In genomic region chr12:71440863-71441262, GRCm38 (mm10) we compare ENCODE assay signal across 28 mouse cellular contexts.
A peak's percentile ranks its signal among the peaks of the same experiment; 100 is the strongest.
DNase-seq lines count a peak whose midpoint lies in the region; ATAC-seq and TF ChIP-seq lines count a peak whose summit lies in the region.
"Had no signal": no experiment of that assay in that cellular context is flagged by ENCODE, and none has a peak within 500 bp of the region (broad histone marks: within the 10 kb centered on the region; RNA-seq: fewer than 3 reads in every experiment).

No protein-coding gene starts in this region.

- no peak for ATAC-seq in heart, embryonic 11.5 days (replicated peaks; ENCODE audit: insufficient number of reproducible peaks, low FRiP score, low TSS enrichment)
- peak; percentile 76 for ATAC-seq in lung, postnatal 0 days
- ATAC-seq in hindbrain, embryonic 16.5 days, result no peak
- ATAC-seq: CD4-positive, CD25-positive, alpha-beta regulatory T cell, adult 4 months; forebrain, embryonic 15.5 days; intestine, postnatal 0 days had no signal

- H3K36me3 ChIP-seq in heart, embryonic 11.5 days (ENCODE audit: control insufficient read depth, insufficient read depth, low read length), result no peaks in the 10 kb centered on the region
- H3K36me3 ChIP-seq in lung, postnatal 0 days (ENCODE audit: insufficient read depth, low read length), result no peaks in the 10 kb centered on the region
- no peaks in the 10 kb centered on the region for H3K36me3 ChIP-seq in hindbrain, embryonic 16.5 days (ENCODE audit: control insufficient read depth, insufficient read depth, low read length)
- H3K36me3 ChIP-seq: embryonic facial prominence, embryonic 12.5 days; forebrain, embryonic 10.5 days; forebrain, embryonic 15.5 days; hindbrain, embryonic 13.5 days; midbrain, embryonic 12.5 days; neural tube, embryonic 12.5 days had no signal

- no peaks in the 10 kb centered on the region for H3K9me3 ChIP-seq in heart, embryonic 11.5 days (replicated peaks; ENCODE audit: control insufficient read depth, low read length)
- H3K9me3 ChIP-seq in lung, postnatal 0 days (ENCODE audit: low read length), result no peaks in the 10 kb centered on the region
- H3K9me3 ChIP-seq in hindbrain, embryonic 16.5 days (ENCODE audit: control insufficient read depth, low read length), result no peaks in the 10 kb centered on the region
- H3K9me3 ChIP-seq: embryonic facial prominence, embryonic 12.5 days; forebrain, embryonic 10.5 days; forebrain, embryonic 15.5 days; hindbrain, embryonic 13.5 days; megakaryocyte, embryonic 14.5 days; midbrain, embryonic 12.5 days; neural tube, embryonic 12.5 days had no signal

- no peak overlapping the region for H3K4me2 ChIP-seq in heart, embryonic 11.5 days
- H3K4me2 ChIP-seq in lung, postnatal 0 days (replicated peaks; ENCODE audit: low read depth, low read length), result no peak overlapping the region
- no peak overlapping the region for H3K4me2 ChIP-seq in hindbrain, embryonic 16.5 days (ENCODE audit: low read length)
- H3K4me2 ChIP-seq: embryonic facial prominence, embryonic 12.5 days; forebrain, embryonic 15.5 days; hindbrain, embryonic 13.5 days; lung, embryonic 14.5 days; midbrain, embryonic 12.5 days; neural tube, embryonic 12.5 days had no signal

- no peaks in the 10 kb centered on the region for H3K27me3 ChIP-seq in heart, embryonic 11.5 days (ENCODE audit: control insufficient read depth, insufficient read depth, low read length)
- no peaks in the 10 kb centered on the region for H3K27me3 ChIP-seq in lung, postnatal 0 days (replicated peaks; ENCODE audit: insufficient read depth, low read length)
- H3K27me3 ChIP-seq in hindbrain, embryonic 16.5 days (replicated peaks; ENCODE audit: control insufficient read depth, insufficient read depth, low read length), result no peaks in the 10 kb centered on the region
- H3K27me3 ChIP-seq: embryonic facial prominence, embryonic 12.5 days; forebrain, embryonic 15.5 days; midbrain, embryonic 12.5 days; neural tube, embryonic 12.5 days had no signal

- 0 out of 2 replicates have a peak overlapping the region, but pooled peaks have one; percentile 29 for H3K27ac ChIP-seq in heart, embryonic 11.5 days (ENCODE audit: low read depth, low read length)
- no peak overlapping the region for H3K27ac ChIP-seq in lung, postnatal 0 days (ENCODE audit: low read length)
- no peak overlapping the region for H3K27ac ChIP-seq in hindbrain, embryonic 16.5 days (ENCODE audit: low read depth, low read length)
- H3K27ac ChIP-seq: embryonic facial prominence, embryonic 12.5 days; forebrain, embryonic 10.5 days; forebrain, embryonic 15.5 days; hindbrain, embryonic 13.5 days; liver, embryonic 14.5 days; midbrain, embryonic 12.5 days; neural tube, embryonic 12.5 days had no signal

- TF ChIP-seq CTCF in lung, postnatal 0 days (IDR thresholded peaks at IDR 0.05), result no peak

- 51% methylated on average over 3 of the region's 3 CpGs for WGBS in heart, embryonic 11.5 days (ENCODE audit: insufficient replicate concordance)
- 55% methylated on average over 3 of the region's 3 CpGs for WGBS in lung, postnatal 0 days
- 91% methylated on average over 3 of the region's 3 CpGs for WGBS in hindbrain, embryonic 16.5 days

- peak; percentile 34; the same call in 1 of the 2 replicates for TF ChIP-seq EP300 in lung, postnatal 0 days (IDR thresholded peaks at IDR 0.05)

- intact Hi-C loops in heart, postnatal 25 days (cut with DNase I), result loop anchor here (10.0 kb wide), 1 partner anchor 264 kb away; no protein-coding TSS in a partner anchor

- DNase-seq in heart, postnatal 25 days (ENCODE audit: low spot score), result no peak
- DNase-seq in lung, postnatal 0 days (ENCODE audit: low spot score), result peak; percentile 42
- DNase-seq in lung, postnatal 36 days, result no peak
- DNase-seq in Muller cell, postnatal 12 days (ENCODE audit: inconsistent ontology term), result peak; percentile 11
- DNase-seq in testis, postnatal 14 days (ENCODE audit: low spot score), result no peak
- DNase-seq: adrenal gland, postnatal 10 days; cerebellum, adult 11 months; cerebellum, adult 9-10 months; embryo, embryonic 11 days; heart, postnatal 14 days; kidney, postnatal 14 days; liver; lung, embryonic 14.5 days; lung, postnatal 4 days; thymus, postnatal 14 days had no signal

- H3K4me1 ChIP-seq in heart, embryonic 11.5 days (ENCODE audit: control insufficient read depth, insufficient read depth, low read length), result peaks cover 13% of the 10 kb centered on the region
- peaks cover 3% of the 10 kb centered on the region; the same call in 1 of the 2 replicates for H3K4me1 ChIP-seq in lung, postnatal 0 days (ENCODE audit: insufficient read depth, low read depth, low read length)
- H3K4me1 ChIP-seq in hindbrain, embryonic 16.5 days (ENCODE audit: control insufficient read depth, insufficient read depth, low read depth, low read length), result no peaks in the 10 kb centered on the region
- H3K4me1 ChIP-seq: forebrain, embryonic 15.5 days; midbrain, embryonic 12.5 days; neural tube, embryonic 12.5 days had no signal

- no peak overlapping the region for H3K4me3 ChIP-seq in heart, embryonic 11.5 days (ENCODE audit: low read depth, low read length)
- H3K4me3 ChIP-seq in lung, postnatal 0 days (ENCODE audit: low read depth, low read length), result no peak overlapping the region
- no peak overlapping the region for H3K4me3 ChIP-seq in hindbrain, embryonic 16.5 days (ENCODE audit: low read length)
- H3K4me3 ChIP-seq: embryonic facial prominence, embryonic 12.5 days; forebrain, embryonic 10.5 days; forebrain, embryonic 15.5 days; hindbrain, embryonic 13.5 days; megakaryocyte, embryonic 14.5 days; midbrain, embryonic 12.5 days; myocyte; neural tube, embryonic 12.5 days had no signal

- H3K9ac ChIP-seq in heart, embryonic 11.5 days (ENCODE audit: low read depth, low read length), result no peak overlapping the region
- no peak overlapping the region for H3K9ac ChIP-seq in lung, postnatal 0 days (replicated peaks; ENCODE audit: low read depth)
- H3K9ac ChIP-seq in hindbrain, embryonic 16.5 days (ENCODE audit: low read depth, low read length), result no peak overlapping the region
- H3K9ac ChIP-seq: embryonic facial prominence, embryonic 12.5 days; forebrain, embryonic 15.5 days; hindbrain, embryonic 13.5 days; liver, embryonic 14.5 days; lung, embryonic 14.5 days; midbrain, embryonic 12.5 days; neural tube, embryonic 12.5 days had no signal

Comparison
In these comparisons a context has a peak if more than half of its experiments do, and no peak if none do; other contexts are left out.
1. DNase-seq: peak in lung, postnatal 0 days (single experiment) and Muller cell, postnatal 12 days (single experiment); none in heart, postnatal 25 days (single experiment), lung, postnatal 36 days (single experiment) and testis, postnatal 14 days (single experiment).